Mouse (Mus musculus): ENCODE results near the gene Bfar. TPM values are rescaled to one million over a fixed set of nuclear protein-coding genes. Genes with fewer than 3 reads are reported as not detected.

Gene Bfar
- polyA plus RNA-seq, 2 experiments, result 49.8 to 52.0 TPM

DNA sequence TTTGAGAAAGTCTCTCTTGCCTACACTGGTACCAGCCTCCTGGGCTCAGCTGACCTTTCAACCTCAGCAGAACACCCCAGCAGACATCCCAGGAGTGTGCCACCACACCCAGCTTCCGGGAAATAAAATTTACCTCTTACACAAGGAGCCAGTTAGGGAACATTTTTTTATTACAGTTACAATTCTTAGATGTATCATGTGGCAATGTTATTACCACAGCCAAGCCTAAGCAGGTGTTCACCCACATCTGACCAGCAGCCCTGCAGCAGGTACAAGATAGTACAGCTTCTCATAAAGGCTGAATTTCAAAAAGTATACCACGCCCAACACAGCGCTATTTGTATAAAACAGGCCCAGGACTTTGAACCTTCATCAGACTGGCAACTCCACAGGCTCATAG is 43.3 kb downstream of the Bfar start:
- 74% methylated on average over 3 of the region's 3 CpGs for WGBS
- Histone ChIP-seq H3K4me3 (replicated peaks; ENCODE audit: low read length) (no peak overlapping the region), H3K9ac (ENCODE audit: low read depth, low read length, severe bottlenecking) (no peak overlapping the region), H3K27ac (replicated peaks; ENCODE audit: low read depth, low read length) (no peak overlapping the region), H3K36me3 (ENCODE audit: control insufficient read depth, insufficient read depth, low read length) (no peaks in the 10 kb centered on the region), H3K4me1 (ENCODE audit: control insufficient read depth, insufficient read depth, low read length) (no peaks in the 10 kb centered on the region), H3K9me3 (ENCODE audit: control insufficient read depth, low read length) (no peaks in the 10 kb centered on the region), H3K27me3 (ENCODE audit: control insufficient read depth, insufficient read depth, low read length) (no peaks in the 10 kb centered on the region), H3K4me2 (replicated peaks; ENCODE audit: low read depth, low read length, severe bottlenecking) (no peak overlapping the region)
- ATAC-seq (ENCODE audit: low FRiP score, low read depth), result no peak
- no peak for DNase-seq (ENCODE audit: low spot score)
- TF ChIP-seq POLR2A (IDR thresholded peaks at IDR 0.05; ENCODE audit: borderline replicate concordance, extremely low read depth, insufficient read depth, insufficient read length), result no peak

DNA sequence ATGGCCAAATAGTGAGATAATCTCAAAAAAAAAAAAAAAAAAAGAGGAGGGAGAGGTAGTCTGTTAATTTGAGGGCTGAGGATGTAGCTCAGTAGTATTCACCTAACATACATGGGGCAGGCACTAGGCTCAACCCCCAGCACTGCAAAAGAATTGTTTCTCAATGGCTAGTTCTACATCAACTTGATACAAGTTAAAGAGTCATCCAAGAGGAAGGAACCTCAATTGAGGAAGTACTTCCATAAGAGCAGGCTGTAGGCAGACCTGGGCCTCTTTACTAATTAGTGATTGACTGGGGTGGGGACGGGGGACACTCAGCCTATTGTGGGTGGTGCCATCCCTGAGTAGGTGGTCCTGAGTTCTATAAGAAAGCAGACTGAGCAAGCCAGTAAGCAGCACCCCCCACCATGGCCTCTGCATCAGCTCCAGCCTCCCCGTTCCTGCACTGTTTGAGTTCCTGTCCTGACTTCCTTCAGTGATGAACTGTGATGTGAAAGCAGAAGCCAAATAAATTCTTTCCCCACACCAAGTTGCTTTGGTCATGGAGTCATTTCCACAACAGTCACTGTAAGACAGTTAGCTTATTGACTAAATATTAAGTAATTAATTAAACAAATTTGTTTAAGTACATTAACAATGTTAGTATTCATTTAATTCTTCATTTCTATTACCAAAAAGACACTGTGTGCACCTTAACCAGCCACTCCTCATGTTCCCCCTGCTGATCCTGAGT is 45.3 kb downstream of the Bfar start:
- no peaks in the 10 kb centered on the region for H3K4me1 ChIP-seq (ENCODE audit: control insufficient read depth, insufficient read depth, low read length)

DNA sequence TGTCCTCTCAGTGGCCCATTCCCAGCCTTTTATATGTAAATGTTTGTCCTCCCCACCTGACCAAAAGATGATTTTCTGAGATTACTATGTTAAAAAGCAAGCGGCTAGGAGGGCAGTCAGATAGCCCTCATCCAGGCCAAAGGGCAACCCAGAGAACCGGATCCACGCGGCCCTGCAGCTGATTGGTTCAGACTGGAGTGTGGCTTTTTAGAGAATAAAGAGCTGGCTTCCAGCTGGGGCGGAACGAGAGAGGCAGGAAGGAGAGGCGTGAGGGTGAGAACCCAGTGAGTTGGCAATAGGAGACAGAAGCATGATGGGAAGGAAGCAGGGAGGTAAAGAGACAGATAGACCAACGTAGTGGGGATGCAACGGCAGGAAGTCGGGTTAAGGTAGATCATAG is 51.3 kb downstream of the Bfar start:
- no peaks in the 10 kb centered on the region for H3K4me1 ChIP-seq (ENCODE audit: control insufficient read depth, insufficient read depth, low read length)
- H3K27ac ChIP-seq (replicated peaks; ENCODE audit: low read depth, low read length), result no peak overlapping the region
- no peak overlapping the region for H3K9ac ChIP-seq (ENCODE audit: low read depth, low read length, severe bottlenecking)
- DNase-seq (ENCODE audit: low spot score) (no peak), ATAC-seq (ENCODE audit: low FRiP score, low read depth) (no peak)
- WGBS, result 38% methylated on average over 10 of the region's 10 CpGs
- no peak for TF ChIP-seq POLR2A (IDR thresholded peaks at IDR 0.05; ENCODE audit: borderline replicate concordance, extremely low read depth, insufficient read depth, insufficient read length)
- no peak overlapping the region for H3K4me2 ChIP-seq (replicated peaks; ENCODE audit: low read depth, low read length, severe bottlenecking)
- no peaks in the 10 kb centered on the region for H3K36me3 ChIP-seq (ENCODE audit: control insufficient read depth, insufficient read depth, low read length)
- H3K9me3 ChIP-seq (ENCODE audit: control insufficient read depth, low read length), result no peaks in the 10 kb centered on the region
- no peak overlapping the region for H3K4me3 ChIP-seq (replicated peaks; ENCODE audit: low read length)
- H3K27me3 ChIP-seq (ENCODE audit: control insufficient read depth, insufficient read depth, low read length), result no peaks in the 10 kb centered on the region

More for the DNA sequence above, 45.3 kb downstream of the Bfar start:
- Histone ChIP-seq H3K4me3 (replicated peaks; ENCODE audit: low read length) (no peak overlapping the region), H3K4me2 (replicated peaks; ENCODE audit: low read depth, low read length, severe bottlenecking) (no peak overlapping the region), H3K27ac (replicated peaks; ENCODE audit: low read depth, low read length) (no peak overlapping the region), H3K36me3 (ENCODE audit: control insufficient read depth, insufficient read depth, low read length) (no peaks in the 10 kb centered on the region), H3K9ac (ENCODE audit: low read depth, low read length, severe bottlenecking) (no peak overlapping the region), H3K27me3 (ENCODE audit: control insufficient read depth, insufficient read depth, low read length) (no peaks in the 10 kb centered on the region), H3K9me3 (ENCODE audit: control insufficient read depth, low read length) (no peaks in the 10 kb centered on the region)
- WGBS, result 87% methylated on average over 2 of the region's 2 CpGs
- no peak for TF ChIP-seq POLR2A (IDR thresholded peaks at IDR 0.05; ENCODE audit: borderline replicate concordance, extremely low read depth, insufficient read depth, insufficient read length)
- ATAC-seq (ENCODE audit: low FRiP score, low read depth) (no peak), DNase-seq (ENCODE audit: low spot score) (no peak)

DNA sequence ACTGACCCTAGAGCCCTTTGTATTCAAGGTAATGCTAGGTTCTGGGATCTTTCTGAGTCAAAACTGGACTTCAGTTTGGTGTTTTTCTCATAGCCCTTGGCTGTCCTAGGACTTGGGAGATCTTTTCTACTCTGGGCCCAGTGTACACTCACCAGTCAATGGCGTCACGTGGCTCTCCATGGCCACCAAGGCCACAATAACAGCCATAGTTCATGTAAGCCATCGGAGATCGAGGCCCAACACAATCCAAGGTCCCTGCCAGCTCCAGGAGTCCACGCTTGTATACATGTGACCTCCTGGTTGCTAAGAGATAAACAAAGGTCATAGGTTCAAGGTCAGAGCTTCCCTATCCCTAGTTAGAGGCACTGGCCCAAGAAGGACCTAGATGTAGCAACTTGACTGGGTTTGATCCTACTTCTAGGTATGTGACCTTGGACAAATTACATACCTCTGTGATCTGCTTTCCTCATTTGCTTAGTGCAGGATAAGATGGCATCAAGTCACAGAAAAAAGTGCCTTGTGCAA is 56.2 kb downstream of the Bfar start:
- no peak for DNase-seq (ENCODE audit: low spot score)
- Histone ChIP-seq H3K9ac (ENCODE audit: low read depth, low read length, severe bottlenecking) (no peak overlapping the region), H3K27ac (replicated peaks; ENCODE audit: low read depth, low read length) (no peak overlapping the region), H3K27me3 (ENCODE audit: control insufficient read depth, insufficient read depth, low read length) (no peaks in the 10 kb centered on the region), H3K36me3 (ENCODE audit: control insufficient read depth, insufficient read depth, low read length) (no peaks in the 10 kb centered on the region), H3K9me3 (ENCODE audit: control insufficient read depth, low read length) (no peaks in the 10 kb centered on the region), H3K4me1 (ENCODE audit: control insufficient read depth, insufficient read depth, low read length) (no peaks in the 10 kb centered on the region), H3K4me2 (replicated peaks; ENCODE audit: low read depth, low read length, severe bottlenecking) (no peak overlapping the region), H3K4me3 (replicated peaks; ENCODE audit: low read length) (no peak overlapping the region)
- no peak for TF ChIP-seq POLR2A (IDR thresholded peaks at IDR 0.05; ENCODE audit: borderline replicate concordance, extremely low read depth, insufficient read depth, insufficient read length)
- ATAC-seq (ENCODE audit: low FRiP score, low read depth), result no peak
- 91% methylated on average over 5 of the region's 5 CpGs for WGBS

DNA sequence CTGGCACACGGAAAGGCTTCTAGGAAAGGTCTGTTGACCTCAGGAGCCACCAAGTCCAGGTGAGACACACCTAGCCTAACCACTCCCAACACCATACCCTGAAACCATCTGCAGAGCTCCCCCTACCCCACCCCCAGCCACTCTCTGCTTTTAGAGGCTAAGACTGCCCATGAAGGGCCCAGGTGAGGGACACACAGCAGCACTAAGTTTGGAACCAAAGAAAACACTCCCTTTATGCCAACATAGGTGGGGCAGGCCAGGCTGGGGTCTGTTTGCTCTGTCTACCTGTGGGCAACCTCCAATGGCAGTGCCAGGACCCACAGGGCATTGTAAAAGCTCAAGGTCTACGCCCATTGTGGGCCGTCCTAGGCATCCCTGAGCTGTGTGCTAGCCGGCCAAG is 57.8 kb downstream of the Bfar start:
- Histone ChIP-seq H3K4me3 (replicated peaks; ENCODE audit: low read length) (no peak overlapping the region), H3K4me1 (ENCODE audit: control insufficient read depth, insufficient read depth, low read length) (no peaks in the 10 kb centered on the region), H3K27ac (replicated peaks; ENCODE audit: low read depth, low read length) (no peak overlapping the region), H3K36me3 (ENCODE audit: control insufficient read depth, insufficient read depth, low read length) (no peaks in the 10 kb centered on the region), H3K9me3 (ENCODE audit: control insufficient read depth, low read length) (no peaks in the 10 kb centered on the region), H3K4me2 (replicated peaks; ENCODE audit: low read depth, low read length, severe bottlenecking) (no peak overlapping the region), H3K27me3 (ENCODE audit: control insufficient read depth, insufficient read depth, low read length) (no peaks in the 10 kb centered on the region), H3K9ac (ENCODE audit: low read depth, low read length, severe bottlenecking) (no peak overlapping the region)
- ATAC-seq (ENCODE audit: low FRiP score, low read depth) (no peak), DNase-seq (ENCODE audit: low spot score) (no peak)
- TF ChIP-seq POLR2A (IDR thresholded peaks at IDR 0.05; ENCODE audit: borderline replicate concordance, extremely low read depth, insufficient read depth, insufficient read length), result no peak
- 73% methylated on average over 4 of the region's 4 CpGs for WGBS

All from limb, embryonic 14.5 days (tissue).